Mouse (Mus musculus) myocyte (in vitro differentiated cells): ENCODE measurements around the gene Pcdh7. TPM values are rescaled to one million over a fixed set of nuclear protein-coding genes. Genes with fewer than 3 reads are reported as not detected.
A peak's percentile ranks its signal among the peaks of the same experiment; 100 is the strongest.

ENCODE experiments used
- H3K27me3 ChIP-seq: one replicate; pipeline ENCODE4 v1.6.1; 2011; ENCODE audit not compliant: control insufficient read depth, insufficient read depth, insufficient read length
- H3K36me3 ChIP-seq: one replicate; pipeline ENCODE4 v1.6.1; 2011; ENCODE audit not compliant: control insufficient read depth, insufficient read depth
- H3K4me2 ChIP-seq: one replicate; pipeline ENCODE4 v1.6.1; 2011; ENCODE audit warnings: low read depth, control low read depth
- H3K4me3 ChIP-seq: one replicate; pipeline ENCODE4 v1.5.1; 2011; ENCODE audit warnings: mild to moderate bottlenecking, control low read depth, moderate library complexity
- H3K79me2 ChIP-seq: one replicate; pipeline ENCODE4 v1.6.1; 2011; ENCODE audit not compliant: control insufficient read depth, insufficient read depth
- H3ac ChIP-seq: one replicate; pipeline ENCODE4 v1.6.1; 2011; ENCODE audit not compliant: control insufficient read depth, insufficient read length
- CEBPB ChIP-seq: IDR thresholded peaks from 2 replicates; pipeline ENCODE4 v1.6.1; 2011; ENCODE audit warnings: mild to moderate bottlenecking, moderate library complexity; ENCODE audit not compliant: poor library complexity, insufficient read depth, severe bottlenecking
- E2F4 ChIP-seq: IDR thresholded peaks from one replicate; pipeline ENCODE4 v1.6.1; 2011; ENCODE audit warnings: mild to moderate bottlenecking, control low read depth, moderate library complexity; ENCODE audit not compliant: insufficient read depth
- MAX ChIP-seq: IDR thresholded peaks from one replicate; pipeline ENCODE4 v1.6.1; 2011; ENCODE audit warnings: low read depth, mild to moderate bottlenecking, control low read depth
- MYOD1 ChIP-seq, 3 experiments: IDR thresholded peaks; one replicate each; pipeline ENCODE4 v1.6.1; 2011; ENCODE audit warnings: control low read depth in 2 of 3, low read depth in 2 of 3, mild to moderate bottlenecking in 2 of 3, moderate library complexity in 1 of 3; ENCODE audit not compliant: insufficient read length in 2 of 3, control insufficient read depth in 1 of 3
- MYOG ChIP-seq, 3 experiments: IDR thresholded peaks; one replicate each; pipeline ENCODE4 v1.6.1; 2011; ENCODE audit warnings: control low read depth in 2 of 3, low read depth in 2 of 3, mild to moderate bottlenecking in 2 of 3; ENCODE audit not compliant: insufficient read length in 2 of 3, control insufficient read depth in 1 of 3, insufficient read depth in 1 of 3
- POLR2A ChIP-seq: IDR thresholded peaks from one replicate; pipeline ENCODE4 v1.6.1; 2011; ENCODE audit warnings: low read depth, mild to moderate bottlenecking, control low read depth, moderate library complexity; ENCODE audit not compliant: insufficient read length
- POLR2AphosphoS2 ChIP-seq: IDR thresholded peaks from one replicate; pipeline ENCODE4 v1.6.1; 2011; ENCODE audit warnings: low read depth, control low read depth; ENCODE audit not compliant: insufficient read length
- REST ChIP-seq: IDR thresholded peaks from one replicate; pipeline ENCODE4 v1.6.1; 2011; ENCODE audit warnings: mild to moderate bottlenecking, control low read depth, moderate library complexity; ENCODE audit not compliant: insufficient read depth, insufficient read length
- SRF ChIP-seq: IDR thresholded peaks from one replicate; pipeline ENCODE4 v1.6.1; 2011; ENCODE audit warnings: low read depth; ENCODE audit not compliant: control insufficient read depth, insufficient read length
- TCF12 ChIP-seq: IDR thresholded peaks from one replicate; pipeline ENCODE4 v1.6.1; 2011; ENCODE audit warnings: mild to moderate bottlenecking, control low read depth; ENCODE audit not compliant: poor library complexity, insufficient read depth, severe bottlenecking
- TCF3 ChIP-seq: IDR thresholded peaks from one replicate; pipeline ENCODE4 v1.6.1; 2011; ENCODE audit warnings: low read depth, control low read depth; ENCODE audit not compliant: insufficient read length
- USF1 ChIP-seq: IDR thresholded peaks from one replicate; pipeline ENCODE4 v1.6.1; 2011; ENCODE audit warnings: low read depth, mild to moderate bottlenecking, control low read depth, moderate library complexity
- polyA plus RNA-seq: library from polyadenylated mRNA; unstranded; fragments of >200 nt; fragmentation: generic; extraction: Trizol; gene quantifications from one replicate; pipeline ENCODE4 v1.2.1, GENCODE M21; 2012; ENCODE audit warnings: missing spikeins

Pcdh7 gene
- polyA plus RNA-seq, 1 experiment: 16.0 TPM

DNA sequence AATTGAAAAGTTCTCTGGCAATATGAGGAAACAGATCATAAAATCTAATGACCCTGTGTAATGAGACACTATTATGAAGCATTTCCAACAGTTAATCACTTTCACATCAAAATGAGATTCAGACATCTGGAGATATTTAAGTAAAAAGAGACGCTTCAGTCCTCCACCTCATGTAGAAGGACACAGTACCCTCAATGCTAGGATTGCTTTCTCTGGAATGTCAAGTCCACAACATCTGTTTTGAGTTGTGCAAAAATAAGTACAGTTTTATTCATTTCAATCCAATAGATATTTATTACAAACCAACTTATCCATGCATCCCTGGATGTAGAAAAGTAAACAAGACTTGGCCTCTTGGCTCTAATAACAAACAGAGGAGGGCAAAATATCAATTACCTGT is 92.9 kb downstream of the Pcdh7 start:
- H3K79me2 ChIP-seq: no peaks in the 10 kb centered on the region
- no peaks in the 10 kb centered on the region for H3K36me3 ChIP-seq

GRCm38 (mm10) chr5:57815964-57816589 is 98.3 kb downstream of the Pcdh7 start:
- Histone ChIP-seq H3K27me3 (no peaks in the 10 kb centered on the region), H3K79me2 (no peaks in the 10 kb centered on the region), H3K36me3 (no peaks in the 10 kb centered on the region), H3K4me3 (no peak overlapping the region), H3ac (no peak overlapping the region), H3K4me2 (no peak overlapping the region)
- peak; percentile 65 for TF ChIP-seq CEBPB
- TF ChIP-seq SRF: no peak

More for the DNA sequence above, 92.9 kb downstream of the Pcdh7 start:
- TF ChIP-seq MAX (no peak), USF1 (no peak), E2F4 (no peak), MYOG (IDR thresholded peaks at IDR 0.05; ENCODE audit: control insufficient read depth in 1 of 3, insufficient read depth in 1 of 3, insufficient read length in 2 of 3, low read depth in 2 of 3) (no peak), SRF (no peak), REST (no peak), POLR2A (no peak), TCF3 (no peak), CEBPB (no peak), POLR2AphosphoS2 (no peak), TCF12 (no peak), MYOD1 (IDR thresholded peaks at IDR 0.05; ENCODE audit: control insufficient read depth in 1 of 3, insufficient read length in 2 of 3, low read depth in 2 of 3) (no peak)
- Histone ChIP-seq H3K4me3 (no peak overlapping the region), H3K4me2 (no peak overlapping the region), H3ac (no peak overlapping the region), H3K27me3 (no peaks in the 10 kb centered on the region)

DNA sequence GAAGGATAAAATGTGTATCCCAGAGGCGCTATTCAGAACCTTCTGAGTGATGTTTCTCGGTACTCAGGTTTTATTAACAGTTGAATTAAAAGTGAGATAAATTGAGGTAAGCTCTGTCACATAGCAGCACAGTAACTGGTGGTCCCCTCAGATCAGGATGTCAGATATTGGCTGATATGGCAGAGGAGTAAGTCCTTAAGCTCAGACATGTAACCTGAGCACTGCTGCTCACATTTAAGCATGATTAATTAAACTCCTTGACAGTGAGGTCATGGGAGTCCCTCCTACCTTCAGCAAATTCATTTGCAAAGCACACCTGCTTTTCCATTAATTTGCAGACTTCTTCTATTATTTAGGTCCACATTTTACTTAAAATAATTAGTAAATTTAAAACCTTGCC is 102.0 kb downstream of the Pcdh7 start:
- Histone ChIP-seq H3K36me3 (no peaks in the 10 kb centered on the region), H3K79me2 (no peaks in the 10 kb centered on the region), H3ac (no peak overlapping the region), H3K4me3 (no peak overlapping the region), H3K4me2 (no peak overlapping the region), H3K27me3 (no peaks in the 10 kb centered on the region)
- TF ChIP-seq MAX (no peak), USF1 (no peak), TCF12 (no peak), POLR2A (no peak), E2F4 (no peak), SRF (no peak), TCF3 (no peak), REST (no peak), CEBPB (no peak), MYOG (IDR thresholded peaks at IDR 0.05; ENCODE audit: control insufficient read depth in 1 of 3, insufficient read depth in 1 of 3, insufficient read length in 2 of 3, low read depth in 2 of 3) (no peak), MYOD1 (IDR thresholded peaks at IDR 0.05; ENCODE audit: control insufficient read depth in 1 of 3, insufficient read length in 2 of 3, low read depth in 2 of 3) (no peak), POLR2AphosphoS2 (no peak)

GRCm38 (mm10) chr5:57821099-57821498 is 103.3 kb downstream of the Pcdh7 start:
- Histone ChIP-seq H3K79me2 (no peaks in the 10 kb centered on the region), H3K4me2 (no peak overlapping the region), H3ac (no peak overlapping the region), H3K4me3 (no peak overlapping the region), H3K36me3 (no peaks in the 10 kb centered on the region), H3K27me3 (no peaks in the 10 kb centered on the region)
- TF ChIP-seq MAX (no peak), USF1 (no peak), E2F4 (no peak), POLR2AphosphoS2 (no peak), MYOG (IDR thresholded peaks at IDR 0.05; ENCODE audit: control insufficient read depth in 1 of 3, insufficient read depth in 1 of 3, insufficient read length in 2 of 3, low read depth in 2 of 3) (no peak), TCF12 (no peak), MYOD1 (IDR thresholded peaks at IDR 0.05; ENCODE audit: control insufficient read depth in 1 of 3, insufficient read length in 2 of 3, low read depth in 2 of 3) (no peak), TCF3 (no peak), SRF (no peak), POLR2A (no peak)

- no peak for TF ChIP-seq TCF3
- TF ChIP-seq TCF12: no peak
- TF ChIP-seq MYOG (IDR thresholded peaks at IDR 0.05; ENCODE audit: control insufficient read depth in 1 of 3, insufficient read depth in 1 of 3, insufficient read length in 2 of 3, low read depth in 2 of 3): no peak
- no peak for TF ChIP-seq E2F4
- TF ChIP-seq REST: no peak
- no peak for TF ChIP-seq POLR2AphosphoS2
- no peak for TF ChIP-seq MAX
- TF ChIP-seq USF1: no peak
- no peak for TF ChIP-seq MYOD1 (IDR thresholded peaks at IDR 0.05; ENCODE audit: control insufficient read depth in 1 of 3, insufficient read length in 2 of 3, low read depth in 2 of 3)
- no peak for TF ChIP-seq CEBPB
- TF ChIP-seq SRF: no peak
- TF ChIP-seq POLR2A: no peak
- H3ac ChIP-seq: no peak overlapping the region
- H3K27me3 ChIP-seq: no peaks in the 10 kb centered on the region
- H3K4me2 ChIP-seq: no peak overlapping the region
- H3K79me2 ChIP-seq: no peaks in the 10 kb centered on the region
- H3K4me3 ChIP-seq: no peak overlapping the region
- H3K36me3 ChIP-seq: no peaks in the 10 kb centered on the region
Measured at GRCm38 (mm10) chr5:57828437-57828836, 110.7 kb downstream of the Pcdh7 start.
